Mouse (Mus musculus): ENCODE measurements around the gene Rab4b. TPM values are rescaled to one million over a fixed set of nuclear protein-coding genes. Genes with fewer than 3 reads are reported as not detected.

Gene Rab4b
- polyA plus RNA-seq, 1 experiment: 65.0 TPM

GRCm38 (mm10) chr7:27133757-27134156, 44.9 kb downstream of the Rab4b start:
- Histone ChIP-seq H3K4me3 (ENCODE audit: insufficient read depth, low read length) (no peak overlapping the region), H3K27ac (ENCODE audit: insufficient read depth, low read depth, low read length) (no peak overlapping the region), H3K4me1 (ENCODE audit: control insufficient read depth, insufficient read depth, low read length) (no peaks in the 10 kb centered on the region)
- TF ChIP-seq POLR2A (IDR thresholded peaks at IDR 0.05; ENCODE audit: borderline replicate concordance, low read depth, low read length) (no peak), CTCF (IDR thresholded peaks at IDR 0.05; ENCODE audit: low read depth, low read length) (no peak)

- no peak overlapping the region for H3K4me3 ChIP-seq (ENCODE audit: insufficient read depth, low read length)
- TF ChIP-seq CTCF (IDR thresholded peaks at IDR 0.05; ENCODE audit: low read depth, low read length) (no peak), POLR2A (IDR thresholded peaks at IDR 0.05; ENCODE audit: borderline replicate concordance, low read depth, low read length) (no peak)
- H3K4me1 ChIP-seq (ENCODE audit: control insufficient read depth, insufficient read depth, low read length): no peaks in the 10 kb centered on the region
- no peak overlapping the region for H3K27ac ChIP-seq (ENCODE audit: insufficient read depth, low read depth, low read length)
These were observed 45.5 kb downstream of the Rab4b start for GRCm38 (mm10) chr7:27133156-27133555.

GRCm38 (mm10) chr7:27132588-27132987, 46.1 kb downstream of the Rab4b start:
- Histone ChIP-seq H3K27ac (ENCODE audit: insufficient read depth, low read depth, low read length) (no peak overlapping the region), H3K4me1 (ENCODE audit: control insufficient read depth, insufficient read depth, low read length) (no peaks in the 10 kb centered on the region), H3K4me3 (ENCODE audit: insufficient read depth, low read length) (no peak overlapping the region)
- no peak for TF ChIP-seq POLR2A (IDR thresholded peaks at IDR 0.05; ENCODE audit: borderline replicate concordance, low read depth, low read length)
- TF ChIP-seq CTCF (IDR thresholded peaks at IDR 0.05; ENCODE audit: low read depth, low read length): peak; percentile 79

GRCm38 (mm10) chr7:27131387-27131786, 47.3 kb downstream of the Rab4b start:
- Histone ChIP-seq H3K27ac (ENCODE audit: insufficient read depth, low read depth, low read length) (no peak overlapping the region), H3K4me1 (ENCODE audit: control insufficient read depth, insufficient read depth, low read length) (no peaks in the 10 kb centered on the region), H3K4me3 (ENCODE audit: insufficient read depth, low read length) (no peak overlapping the region)
- TF ChIP-seq CTCF (IDR thresholded peaks at IDR 0.05; ENCODE audit: low read depth, low read length) (no peak), POLR2A (IDR thresholded peaks at IDR 0.05; ENCODE audit: borderline replicate concordance, low read depth, low read length) (no peak)

- Histone ChIP-seq H3K4me3 (ENCODE audit: insufficient read depth, low read length) (no peak overlapping the region), H3K4me1 (ENCODE audit: control insufficient read depth, insufficient read depth, low read length) (no peaks in the 10 kb centered on the region), H3K27ac (ENCODE audit: insufficient read depth, low read depth, low read length) (no peak overlapping the region)
- TF ChIP-seq CTCF (IDR thresholded peaks at IDR 0.05; ENCODE audit: low read depth, low read length) (no peak), POLR2A (IDR thresholded peaks at IDR 0.05; ENCODE audit: borderline replicate concordance, low read depth, low read length) (no peak)
These were observed 48.0 kb downstream of the Rab4b start for GRCm38 (mm10) chr7:27130521-27131370.

- TF ChIP-seq CTCF (IDR thresholded peaks at IDR 0.05; ENCODE audit: low read depth, low read length) (no peak), POLR2A (IDR thresholded peaks at IDR 0.05; ENCODE audit: borderline replicate concordance, low read depth, low read length) (no peak)
- no peak overlapping the region for H3K27ac ChIP-seq (ENCODE audit: insufficient read depth, low read depth, low read length)
- no peak overlapping the region for H3K4me3 ChIP-seq (ENCODE audit: insufficient read depth, low read length)
These were observed 48.9 kb downstream of the Rab4b start for GRCm38 (mm10) chr7:27129811-27130210.

GRCm38 (mm10) chr7:27128946-27129345, 49.8 kb downstream of the Rab4b start:
- H3K4me1 ChIP-seq (ENCODE audit: control insufficient read depth, insufficient read depth, low read length): no peaks in the 10 kb centered on the region
- no peak for TF ChIP-seq POLR2A (IDR thresholded peaks at IDR 0.05; ENCODE audit: borderline replicate concordance, low read depth, low read length)
- TF ChIP-seq CTCF (IDR thresholded peaks at IDR 0.05; ENCODE audit: low read depth, low read length): no peak
- no peak overlapping the region for H3K27ac ChIP-seq (ENCODE audit: insufficient read depth, low read depth, low read length)

More at GRCm38 (mm10) chr7:27129811-27130210, 48.9 kb downstream of the Rab4b start:
- H3K4me1 ChIP-seq (ENCODE audit: control insufficient read depth, insufficient read depth, low read length): no peaks in the 10 kb centered on the region

GRCm38 (mm10) chr7:27128162-27128561, 50.5 kb downstream of the Rab4b start:
- no peaks in the 10 kb centered on the region for H3K4me1 ChIP-seq (ENCODE audit: control insufficient read depth, insufficient read depth, low read length)
- no peak for TF ChIP-seq POLR2A (IDR thresholded peaks at IDR 0.05; ENCODE audit: borderline replicate concordance, low read depth, low read length)
- no peak for TF ChIP-seq CTCF (IDR thresholded peaks at IDR 0.05; ENCODE audit: low read depth, low read length)
- no peak overlapping the region for H3K4me3 ChIP-seq (ENCODE audit: insufficient read depth, low read length)
- no peak overlapping the region for H3K27ac ChIP-seq (ENCODE audit: insufficient read depth, low read depth, low read length)

More at GRCm38 (mm10) chr7:27128946-27129345, 49.8 kb downstream of the Rab4b start:
- no peak overlapping the region for H3K4me3 ChIP-seq (ENCODE audit: insufficient read depth, low read length)

- TF ChIP-seq POLR2A (IDR thresholded peaks at IDR 0.05; ENCODE audit: borderline replicate concordance, low read depth, low read length) (no peak), CTCF (IDR thresholded peaks at IDR 0.05; ENCODE audit: low read depth, low read length) (no peak)
- H3K27ac ChIP-seq (ENCODE audit: insufficient read depth, low read depth, low read length): no peak overlapping the region
- H3K4me3 ChIP-seq (ENCODE audit: insufficient read depth, low read length): no peak overlapping the region
- no peaks in the 10 kb centered on the region for H3K4me1 ChIP-seq (ENCODE audit: control insufficient read depth, insufficient read depth, low read length)
These were observed 53.7 kb downstream of the Rab4b start for GRCm38 (mm10) chr7:27124969-27125368.

GRCm38 (mm10) chr7:27124305-27124832, 54.3 kb downstream of the Rab4b start:
- H3K4me1 ChIP-seq (ENCODE audit: control insufficient read depth, insufficient read depth, low read length): no peaks in the 10 kb centered on the region
- H3K4me3 ChIP-seq (ENCODE audit: insufficient read depth, low read length): no peak overlapping the region
- TF ChIP-seq POLR2A (IDR thresholded peaks at IDR 0.05; ENCODE audit: borderline replicate concordance, low read depth, low read length): no peak
- TF ChIP-seq CTCF (IDR thresholded peaks at IDR 0.05; ENCODE audit: low read depth, low read length): no peak
- H3K27ac ChIP-seq (ENCODE audit: insufficient read depth, low read depth, low read length): no peak overlapping the region
